Mouse (Mus musculus): ENCODE measurements around the gene Rbm38. TPM values are rescaled to one million over a fixed set of nuclear protein-coding genes. Genes with fewer than 3 reads are reported as not detected.

Rbm38 gene
- polyA plus RNA-seq, 1 experiment from 2014 or later: 13.3 TPM

- H3K36me3 ChIP-seq (replicated peaks; ENCODE audit: control insufficient read depth, insufficient read depth): no peaks in the 10 kb centered on the region
- WGBS: 94% methylated on average over 43 of the region's 43 CpGs
- peaks cover 19% of the 10 kb centered on the region for H3K4me1 ChIP-seq (replicated peaks; ENCODE audit: control insufficient read depth, insufficient read depth, low read length)
- no peak overlapping the region for H3K27ac ChIP-seq
- ATAC-seq (ENCODE audit: low FRiP score) (no peak), DNase-seq (ENCODE audit: low spot score) (no peak)
- H3K9me3 ChIP-seq (ENCODE audit: control insufficient read depth, low read length): no peaks in the 10 kb centered on the region
- H3K4me3 ChIP-seq (replicated peaks; ENCODE audit: low read length): no peak overlapping the region
- H3K4me2 ChIP-seq (replicated peaks): no peak overlapping the region
- H3K27me3 ChIP-seq (ENCODE audit: control insufficient read depth, insufficient read depth, low read length): no peaks in the 10 kb centered on the region
- no peak overlapping the region for H3K9ac ChIP-seq
Measured at GRCm38 (mm10) chr2:172979666-172980345, 40.5 kb upstream of the Rbm38 start.

DNA sequence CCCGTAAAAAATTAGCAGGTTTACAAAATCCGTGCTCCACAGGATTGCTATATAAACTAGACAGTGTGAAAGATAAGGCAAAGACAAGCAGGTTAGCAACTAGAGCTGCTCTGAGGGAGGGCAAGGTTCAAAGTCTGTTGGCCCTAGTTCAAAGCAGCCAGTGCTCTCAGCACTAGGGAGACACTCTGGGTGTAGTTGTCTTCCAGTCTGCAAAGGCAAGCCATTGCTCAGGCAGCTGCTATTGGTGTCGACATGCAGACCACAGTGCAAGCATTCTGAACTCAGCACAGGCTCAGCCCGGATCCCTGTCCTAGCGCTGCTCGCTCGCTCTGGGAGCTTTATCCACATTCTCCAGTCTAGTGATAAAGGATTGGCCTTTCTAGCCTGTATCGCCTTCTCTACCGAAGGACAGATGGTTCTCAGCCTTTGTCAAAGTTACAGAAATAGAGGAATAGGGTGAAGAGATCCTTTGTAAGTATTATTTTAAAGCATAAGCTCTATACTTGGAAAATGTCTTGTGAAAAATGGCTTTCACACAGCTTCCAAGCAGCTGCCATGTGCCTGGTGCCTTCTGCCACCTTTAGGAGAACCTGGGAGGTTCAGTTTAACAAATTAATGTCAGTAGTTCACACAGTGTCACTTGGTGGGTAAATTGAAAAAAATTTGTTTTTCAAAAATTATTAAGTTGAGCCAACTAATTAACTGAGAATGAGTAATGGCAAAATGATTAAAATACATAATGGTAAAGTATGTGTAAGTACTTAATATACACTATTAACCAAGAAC is 37.3 kb upstream of the Rbm38 start:
- Histone ChIP-seq H3K4me2 (replicated peaks) (no peak overlapping the region), H3K4me3 (replicated peaks; ENCODE audit: low read length) (no peak overlapping the region), H3K4me1 (replicated peaks; ENCODE audit: control insufficient read depth, insufficient read depth, low read length) (0 out of 2 replicates have a peak, but pooled peaks cover 2% of the 10 kb centered on the region), H3K9me3 (ENCODE audit: control insufficient read depth, low read length) (no peaks in the 10 kb centered on the region), H3K27me3 (ENCODE audit: control insufficient read depth, insufficient read depth, low read length) (no peaks in the 10 kb centered on the region), H3K36me3 (replicated peaks; ENCODE audit: control insufficient read depth, insufficient read depth) (no peaks in the 10 kb centered on the region), H3K9ac (no peak overlapping the region), H3K27ac (no peak overlapping the region)
- 83% methylated on average over 9 of the region's 9 CpGs for WGBS
- no peak for ATAC-seq (ENCODE audit: low FRiP score)
- no peak for DNase-seq (ENCODE audit: low spot score)

DNA sequence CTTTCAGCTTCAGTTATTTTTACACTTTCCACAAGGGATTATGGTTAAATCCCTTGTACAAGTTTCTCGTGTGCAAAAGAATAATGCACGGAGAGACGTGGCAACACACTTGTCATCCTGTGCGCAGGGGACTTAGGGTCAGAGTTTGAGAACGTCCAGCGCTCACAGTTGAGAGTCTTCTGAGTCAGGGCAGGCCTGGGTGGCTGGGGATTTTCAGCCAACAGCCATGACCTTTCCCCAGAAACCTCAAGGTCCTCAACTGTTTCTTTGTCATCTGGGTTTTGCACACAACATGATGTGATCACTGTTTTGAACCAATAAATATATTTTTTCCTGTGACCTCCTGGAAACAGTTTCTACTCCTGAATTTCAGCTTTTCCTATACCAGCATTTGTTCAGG is 30.1 kb upstream of the Rbm38 start:
- no peaks in the 10 kb centered on the region for H3K9me3 ChIP-seq (ENCODE audit: control insufficient read depth, low read length)
- DNase-seq (ENCODE audit: low spot score) (no peak), ATAC-seq (ENCODE audit: low FRiP score) (no peak)
- H3K27me3 ChIP-seq (ENCODE audit: control insufficient read depth, insufficient read depth, low read length): no peaks in the 10 kb centered on the region
- H3K4me1 ChIP-seq (replicated peaks; ENCODE audit: control insufficient read depth, insufficient read depth, low read length): no peaks in the 10 kb centered on the region
- no peak overlapping the region for H3K9ac ChIP-seq
- H3K4me3 ChIP-seq (replicated peaks; ENCODE audit: low read length): no peak overlapping the region
- no peaks in the 10 kb centered on the region for H3K36me3 ChIP-seq (replicated peaks; ENCODE audit: control insufficient read depth, insufficient read depth)
- WGBS: 85% methylated on average over 6 of the region's 6 CpGs
- no peak overlapping the region for H3K4me2 ChIP-seq (replicated peaks)
- H3K27ac ChIP-seq: no peak overlapping the region

GRCm38 (mm10) chr2:172996207-172996606 is 24.1 kb upstream of the Rbm38 start:
- peak; percentile 86 for DNase-seq (ENCODE audit: low spot score)
- WGBS: 20% methylated on average over 4 of the region's 4 CpGs
- ATAC-seq (ENCODE audit: low FRiP score): no peak
- no peaks in the 10 kb centered on the region for H3K36me3 ChIP-seq (replicated peaks; ENCODE audit: control insufficient read depth, insufficient read depth)
- H3K4me2 ChIP-seq (replicated peaks): no peak overlapping the region
- no peaks in the 10 kb centered on the region for H3K27me3 ChIP-seq (ENCODE audit: control insufficient read depth, insufficient read depth, low read length)
- H3K4me1 ChIP-seq (replicated peaks; ENCODE audit: control insufficient read depth, insufficient read depth, low read length): peaks cover 8% of the 10 kb centered on the region
- no peak overlapping the region for H3K9ac ChIP-seq
- H3K4me3 ChIP-seq (replicated peaks; ENCODE audit: low read length): no peak overlapping the region
- no peaks in the 10 kb centered on the region for H3K9me3 ChIP-seq (ENCODE audit: control insufficient read depth, low read length)
- H3K27ac ChIP-seq: no peak overlapping the region

- Histone ChIP-seq H3K36me3 (replicated peaks; ENCODE audit: control insufficient read depth, insufficient read depth) (peaks cover 8% of the 10 kb centered on the region), H3K27me3 (ENCODE audit: control insufficient read depth, insufficient read depth, low read length) (no peaks in the 10 kb centered on the region), H3K4me1 (replicated peaks; ENCODE audit: control insufficient read depth, insufficient read depth, low read length) (peaks cover 15% of the 10 kb centered on the region), H3K4me2 (replicated peaks) (no peak overlapping the region), H3K9me3 (ENCODE audit: control insufficient read depth, low read length) (no peaks in the 10 kb centered on the region), H3K9ac (no peak overlapping the region), H3K27ac (no peak overlapping the region), H3K4me3 (replicated peaks; ENCODE audit: low read length) (no peak overlapping the region)
- ATAC-seq (ENCODE audit: low FRiP score): no peak
- DNase-seq (ENCODE audit: low spot score): no peak
- 76% methylated on average over 11 of the region's 11 CpGs for WGBS
Measured at GRCm38 (mm10) chr2:172997748-172998147, 22.6 kb upstream of the Rbm38 start.

DNA sequence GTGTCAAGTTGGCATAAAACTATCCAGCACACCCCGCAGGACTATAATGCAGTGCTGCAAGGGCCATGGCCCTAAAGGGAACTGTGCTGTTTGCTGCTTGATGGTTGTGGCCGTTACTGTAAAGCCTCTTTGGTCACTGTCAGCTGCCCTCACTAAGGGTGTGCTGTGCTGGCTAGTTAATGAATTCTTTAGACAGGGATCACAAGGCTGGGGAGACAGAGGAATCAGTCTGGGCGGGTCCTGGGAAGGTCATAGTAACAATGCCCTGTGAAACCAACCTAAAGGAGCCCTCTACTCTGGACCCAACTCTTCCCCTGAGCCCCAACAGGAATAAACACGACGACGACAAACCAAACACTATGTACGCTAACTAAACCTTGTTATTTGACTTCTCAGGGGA is 21.8 kb upstream of the Rbm38 start:
- Histone ChIP-seq H3K27me3 (ENCODE audit: control insufficient read depth, insufficient read depth, low read length) (no peaks in the 10 kb centered on the region), H3K9ac (no peak overlapping the region), H3K9me3 (ENCODE audit: control insufficient read depth, low read length) (no peaks in the 10 kb centered on the region), H3K36me3 (replicated peaks; ENCODE audit: control insufficient read depth, insufficient read depth) (peaks cover 15% of the 10 kb centered on the region), H3K4me3 (replicated peaks; ENCODE audit: low read length) (no peak overlapping the region), H3K27ac (no peak overlapping the region), H3K4me1 (replicated peaks; ENCODE audit: control insufficient read depth, insufficient read depth, low read length) (peaks cover 15% of the 10 kb centered on the region), H3K4me2 (replicated peaks) (no peak overlapping the region)
- ATAC-seq (ENCODE audit: low FRiP score): no peak
- DNase-seq (ENCODE audit: low spot score): no peak
- WGBS: 72% methylated on average over 7 of the region's 7 CpGs

DNA sequence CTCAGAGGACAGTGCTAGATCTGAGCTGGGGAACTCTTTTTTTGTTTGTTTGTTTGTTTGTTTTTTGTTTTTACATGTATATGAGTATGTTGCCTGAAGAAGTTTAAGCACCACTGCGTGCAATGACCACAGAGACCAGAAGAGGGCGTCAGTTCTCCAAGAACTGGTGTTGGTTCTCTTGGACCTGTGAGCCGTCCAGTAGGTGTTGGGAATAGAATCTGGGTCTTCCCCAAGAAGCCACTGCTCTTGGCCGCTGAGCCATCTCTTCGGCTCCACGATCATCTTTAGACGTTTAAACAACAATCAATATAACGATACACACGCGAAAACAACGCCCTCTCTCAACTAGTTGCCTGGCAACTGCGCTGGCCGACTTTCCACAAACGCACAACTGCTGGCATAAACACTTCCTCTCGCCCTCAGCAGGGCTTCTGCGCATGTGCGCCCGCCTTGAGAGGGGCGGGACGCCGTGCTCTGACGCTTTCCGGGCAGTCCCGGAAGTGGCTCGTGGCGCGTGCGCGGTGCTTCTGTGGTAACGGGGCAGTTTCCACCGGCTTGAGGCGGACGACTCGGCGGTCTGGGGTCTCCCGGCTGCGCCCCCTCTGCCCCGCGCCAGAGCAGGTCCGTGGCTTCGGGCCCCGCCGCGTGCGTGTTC is 20.5 kb upstream of the Rbm38 start, which contains the start of gene Rae1:
TSS of gene Rae1 (plus strand) at position 488 of the 655 bp plus-strand sequence.
- H3K4me2 ChIP-seq (replicated peaks): peak within 1 kb of the TSS; percentile 91
- under 1% methylated on average over 45 of the region's 45 CpGs for WGBS
- peaks cover 27% of the 10 kb centered on the region for H3K36me3 ChIP-seq (replicated peaks; ENCODE audit: control insufficient read depth, insufficient read depth)
- H3K4me3 ChIP-seq (replicated peaks; ENCODE audit: low read length): peak within 1 kb of the TSS; percentile 88
- peak within 1 kb of the TSS; percentile 86 for H3K9ac ChIP-seq
- ATAC-seq (ENCODE audit: low FRiP score) (peak; percentile 97), DNase-seq (ENCODE audit: low spot score) (peak; percentile 100)
- peak within 1 kb of the TSS; percentile 79 for H3K27ac ChIP-seq
- H3K9me3 ChIP-seq (ENCODE audit: control insufficient read depth, low read length): no peaks in the 10 kb centered on the region
- peaks cover 15% of the 10 kb centered on the region for H3K4me1 ChIP-seq (replicated peaks; ENCODE audit: control insufficient read depth, insufficient read depth, low read length)
- H3K27me3 ChIP-seq (ENCODE audit: control insufficient read depth, insufficient read depth, low read length): no peaks in the 10 kb centered on the region

DNA sequence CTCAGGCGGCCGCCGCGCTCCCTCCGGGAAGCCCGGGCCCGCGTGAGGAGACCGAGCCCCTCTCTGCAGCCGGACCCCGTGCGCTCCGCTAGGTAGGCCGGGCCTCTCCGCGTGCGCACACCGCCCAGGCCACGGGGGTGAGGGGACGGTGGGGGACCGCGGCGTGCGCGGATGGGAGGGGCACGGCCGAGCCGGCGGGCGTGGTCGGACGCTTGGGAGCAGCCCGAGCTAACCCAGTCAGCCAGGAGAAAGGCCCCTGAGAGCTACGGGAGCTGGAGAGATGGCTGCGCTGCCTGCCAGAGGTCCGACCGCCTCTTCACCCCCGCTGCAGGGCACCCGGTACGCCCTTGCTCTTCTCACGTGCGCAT is 20.0 kb upstream of the Rbm38 start:
- Histone ChIP-seq H3K9me3 (ENCODE audit: control insufficient read depth, low read length) (no peaks in the 10 kb centered on the region), H3K4me1 (replicated peaks; ENCODE audit: control insufficient read depth, insufficient read depth, low read length) (peaks cover 15% of the 10 kb centered on the region), H3K4me3 (replicated peaks; ENCODE audit: low read length) (peak overlapping the region; percentile 88), H3K27me3 (ENCODE audit: control insufficient read depth, insufficient read depth, low read length) (no peaks in the 10 kb centered on the region), H3K4me2 (replicated peaks) (peak overlapping the region; percentile 91), H3K27ac (peak overlapping the region; percentile 79), H3K36me3 (replicated peaks; ENCODE audit: control insufficient read depth, insufficient read depth) (peaks cover 33% of the 10 kb centered on the region), H3K9ac (peak overlapping the region; percentile 86)
- ATAC-seq (ENCODE audit: low FRiP score) (peak; percentile 84), DNase-seq (ENCODE audit: low spot score) (peak; percentile 30)
- WGBS: 0% methylated on average over 42 of the region's 42 CpGs

GRCm38 (mm10) chr2:173000921-173001320 is 19.4 kb upstream of the Rbm38 start:
- DNase-seq (ENCODE audit: low spot score) (no peak), ATAC-seq (ENCODE audit: low FRiP score) (no peak)
- Histone ChIP-seq H3K27ac (no peak overlapping the region), H3K4me1 (replicated peaks; ENCODE audit: control insufficient read depth, insufficient read depth, low read length) (peaks cover 15% of the 10 kb centered on the region), H3K9ac (peak overlapping the region; percentile 86), H3K4me2 (replicated peaks) (peak overlapping the region; percentile 91), H3K27me3 (ENCODE audit: control insufficient read depth, insufficient read depth, low read length) (no peaks in the 10 kb centered on the region), H3K36me3 (replicated peaks; ENCODE audit: control insufficient read depth, insufficient read depth) (peaks cover 37% of the 10 kb centered on the region), H3K4me3 (replicated peaks; ENCODE audit: low read length) (peak overlapping the region; percentile 88), H3K9me3 (ENCODE audit: control insufficient read depth, low read length) (no peaks in the 10 kb centered on the region)
- 16% methylated on average over 8 of the region's 8 CpGs for WGBS

Data from hindbrain, embryonic 14.5 days (tissue).